Mouse (Mus musculus): ENCODE measurements at regions not wholly inside any gene's neighbourhood (a gene's known extent, or its start where the extent isn't known, plus 50 kb on each side); places are given as distances from the start of the nearest gene placed in this dataset.

DNA sequence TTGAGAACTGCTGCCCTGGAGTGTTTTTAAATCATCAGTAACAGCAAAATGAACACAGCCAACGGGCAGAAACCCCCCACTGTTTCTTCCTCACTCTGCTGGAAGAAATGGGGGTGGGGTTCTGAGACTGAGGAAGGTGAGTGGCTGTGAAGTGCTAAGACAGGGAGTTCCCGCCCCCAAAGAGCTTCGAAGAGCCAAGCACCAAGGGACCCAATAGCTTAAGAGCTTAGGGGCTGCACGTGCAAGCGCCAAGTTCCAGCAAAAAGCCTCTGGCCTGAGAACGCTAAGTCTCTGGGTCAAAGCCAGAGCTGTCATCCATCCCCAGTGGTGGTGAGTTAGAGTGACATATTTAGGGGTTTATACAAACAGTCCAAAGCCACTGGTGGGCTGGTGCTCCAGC lies 55.1 kb upstream of the Pcbd1 start:
- H3K4me3 ChIP-seq (ENCODE audit: insufficient read depth, low read length): no peak overlapping the region
- H3K4me1 ChIP-seq (ENCODE audit: control insufficient read depth, insufficient read depth, low read length): no peaks in the 10 kb centered on the region
- H3K27ac ChIP-seq (ENCODE audit: insufficient read depth, low read length): no peak overlapping the region
- no peak for TF ChIP-seq POLR2A (IDR thresholded peaks at IDR 0.05; ENCODE audit: low read depth, low read length)

DNA sequence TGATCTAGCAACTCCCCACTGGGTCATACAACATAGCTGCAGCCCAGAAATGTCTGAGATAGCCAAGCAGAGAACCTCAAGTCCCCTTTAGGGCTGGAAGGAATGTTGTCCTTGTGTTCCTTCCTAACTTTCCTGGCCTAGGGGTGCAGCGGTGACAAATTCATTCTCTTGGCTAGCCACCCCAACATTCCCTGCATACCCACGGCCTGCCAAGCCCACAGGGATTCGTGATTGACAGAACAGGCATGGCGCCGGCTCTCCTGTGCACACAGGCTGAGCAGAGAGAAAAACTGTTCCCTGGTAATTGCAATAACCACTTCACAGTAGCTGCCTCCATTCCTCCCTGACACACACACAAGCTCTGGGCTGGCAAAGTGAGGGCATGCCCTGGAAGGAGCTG lies 60.5 kb upstream of the Pcbd1 start:
- Histone ChIP-seq H3K4me1 (ENCODE audit: control insufficient read depth, insufficient read depth, low read length) (no peaks in the 10 kb centered on the region), H3K27ac (ENCODE audit: insufficient read depth, low read length) (no peak overlapping the region), H3K4me3 (ENCODE audit: insufficient read depth, low read length) (no peak overlapping the region)
- TF ChIP-seq POLR2A (IDR thresholded peaks at IDR 0.05; ENCODE audit: low read depth, low read length) (no peak), CTCF (IDR thresholded peaks at IDR 0.05; ENCODE audit: borderline replicate concordance, insufficient read depth, low read length) (no peak)

DNA sequence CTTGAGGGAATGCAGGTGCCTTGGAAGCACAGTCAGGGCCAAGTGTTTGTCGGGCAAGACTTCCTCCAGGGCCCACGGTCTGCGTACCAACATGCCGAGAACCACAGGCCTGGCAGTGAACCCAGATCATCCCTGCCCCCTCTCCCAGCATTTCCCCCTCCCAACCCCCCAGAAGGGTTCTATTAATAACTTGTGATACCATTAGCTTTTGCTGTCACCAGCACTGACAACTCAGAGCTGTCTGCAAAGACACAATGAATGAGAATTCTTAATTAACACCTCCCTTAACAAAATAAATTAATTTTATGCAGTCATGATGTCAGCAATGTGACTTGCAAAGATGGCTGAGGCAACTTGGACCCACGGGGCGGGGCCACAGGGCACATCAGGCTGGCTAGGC lies 61.9 kb upstream of the Pcbd1 start:
- no peak overlapping the region for H3K27ac ChIP-seq (ENCODE audit: insufficient read depth, low read length)
- no peak for TF ChIP-seq CTCF (IDR thresholded peaks at IDR 0.05; ENCODE audit: borderline replicate concordance, insufficient read depth, low read length)
- TF ChIP-seq POLR2A (IDR thresholded peaks at IDR 0.05; ENCODE audit: low read depth, low read length): no peak
- no peak overlapping the region for H3K4me3 ChIP-seq (ENCODE audit: insufficient read depth, low read length)
- H3K4me1 ChIP-seq (ENCODE audit: control insufficient read depth, insufficient read depth, low read length): no peaks in the 10 kb centered on the region

DNA sequence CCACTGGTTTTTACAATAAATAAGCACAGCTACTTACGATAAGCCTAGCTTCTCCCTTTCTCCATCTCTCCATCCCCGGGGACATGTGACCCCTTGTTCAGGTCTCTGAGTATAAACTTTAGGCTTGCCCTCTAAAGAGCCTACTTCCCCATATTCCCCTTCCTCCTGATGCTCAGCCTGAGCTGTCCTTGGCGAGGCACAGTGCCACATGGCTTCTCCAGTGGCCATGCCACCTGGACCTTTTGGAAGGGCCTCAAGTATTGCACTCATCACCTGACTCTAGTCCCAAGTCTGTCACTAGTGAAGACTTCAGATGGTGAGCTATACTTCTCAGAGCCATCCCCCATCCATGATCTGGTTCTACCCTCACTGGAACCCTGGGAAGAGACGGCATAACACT lies 64.1 kb upstream of the Pcbd1 start:
- no peak overlapping the region for H3K4me3 ChIP-seq (ENCODE audit: insufficient read depth, low read length)
- no peak overlapping the region for H3K27ac ChIP-seq (ENCODE audit: insufficient read depth, low read length)
- TF ChIP-seq POLR2A (IDR thresholded peaks at IDR 0.05; ENCODE audit: low read depth, low read length) (no peak), CTCF (IDR thresholded peaks at IDR 0.05; ENCODE audit: borderline replicate concordance, insufficient read depth, low read length) (no peak)
- H3K4me1 ChIP-seq (ENCODE audit: control insufficient read depth, insufficient read depth, low read length): no peaks in the 10 kb centered on the region

DNA sequence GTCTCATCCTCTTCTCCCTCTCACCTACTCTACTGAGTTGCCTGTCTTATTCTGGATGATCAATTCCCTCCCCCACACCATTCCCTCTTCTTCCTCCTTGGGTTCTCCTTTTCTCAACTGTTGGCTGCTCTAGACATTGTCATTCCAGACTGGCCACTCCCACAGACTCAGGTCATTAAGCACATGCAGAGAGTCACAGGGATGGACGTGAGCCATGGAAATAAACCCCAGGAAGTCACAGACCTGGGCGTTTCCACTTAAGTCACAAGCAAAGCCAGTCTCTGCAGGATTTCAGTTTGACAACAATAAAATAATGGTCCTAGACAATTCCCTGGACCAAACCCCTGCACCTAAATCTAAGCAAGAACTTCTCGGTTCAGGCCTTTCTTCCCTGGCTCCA lies 65.0 kb upstream of the Pcbd1 start:
- Histone ChIP-seq H3K4me3 (ENCODE audit: insufficient read depth, low read length) (no peak overlapping the region), H3K4me1 (ENCODE audit: control insufficient read depth, insufficient read depth, low read length) (no peaks in the 10 kb centered on the region), H3K27ac (ENCODE audit: insufficient read depth, low read length) (no peak overlapping the region)
- TF ChIP-seq POLR2A (IDR thresholded peaks at IDR 0.05; ENCODE audit: low read depth, low read length) (no peak), CTCF (IDR thresholded peaks at IDR 0.05; ENCODE audit: borderline replicate concordance, insufficient read depth, low read length) (no peak)

DNA sequence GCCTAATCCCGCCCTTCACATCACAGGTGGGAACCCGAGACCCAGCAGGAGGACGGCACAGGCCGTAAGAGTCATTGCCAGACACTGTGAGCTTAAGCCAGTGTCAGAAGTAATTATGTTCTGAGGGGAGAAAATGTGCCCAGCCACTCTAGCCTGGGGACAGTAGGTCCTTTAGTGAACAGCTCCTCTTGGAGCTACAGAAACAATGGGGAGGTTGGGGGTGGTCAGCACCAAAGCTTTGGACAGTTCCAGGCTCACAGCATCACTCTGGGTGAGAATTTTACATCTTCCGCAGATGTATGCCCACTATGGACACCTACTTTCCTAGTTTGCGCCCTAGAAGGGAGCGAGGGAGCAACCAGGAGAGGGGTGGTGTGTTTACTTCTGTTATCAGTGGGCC lies 65.7 kb upstream of the Pcbd1 start:
- Histone ChIP-seq H3K27ac (ENCODE audit: insufficient read depth, low read length) (no peak overlapping the region), H3K4me1 (ENCODE audit: control insufficient read depth, insufficient read depth, low read length) (no peaks in the 10 kb centered on the region), H3K4me3 (ENCODE audit: insufficient read depth, low read length) (no peak overlapping the region)
- TF ChIP-seq CTCF (IDR thresholded peaks at IDR 0.05; ENCODE audit: borderline replicate concordance, insufficient read depth, low read length) (no peak), POLR2A (IDR thresholded peaks at IDR 0.05; ENCODE audit: low read depth, low read length) (no peak)

DNA sequence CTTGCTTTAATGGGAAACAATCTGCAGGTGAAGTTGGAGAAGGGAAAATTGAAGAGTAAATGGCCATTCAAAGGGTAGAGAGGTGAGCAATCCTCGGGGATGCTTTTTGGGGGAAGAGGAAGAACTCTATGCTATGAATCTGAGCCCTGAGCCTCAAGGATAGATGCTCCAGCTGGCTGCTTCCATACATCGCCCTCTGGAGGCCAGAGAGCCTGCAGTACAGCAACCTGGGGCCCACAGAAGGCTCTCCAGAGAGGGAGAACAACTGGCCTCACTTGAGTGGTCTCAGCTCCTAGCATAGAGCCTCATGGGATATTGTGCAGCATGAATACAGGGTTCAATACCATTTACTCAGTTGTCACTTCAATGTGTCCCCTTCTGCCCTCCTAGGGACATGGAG lies 69.6 kb upstream of the Pcbd1 start:
- H3K4me1 ChIP-seq (ENCODE audit: control insufficient read depth, insufficient read depth, low read length): no peaks in the 10 kb centered on the region
- TF ChIP-seq POLR2A (IDR thresholded peaks at IDR 0.05; ENCODE audit: low read depth, low read length) (no peak), CTCF (IDR thresholded peaks at IDR 0.05; ENCODE audit: borderline replicate concordance, insufficient read depth, low read length) (no peak)
- no peak overlapping the region for H3K27ac ChIP-seq (ENCODE audit: insufficient read depth, low read length)
- no peak overlapping the region for H3K4me3 ChIP-seq (ENCODE audit: insufficient read depth, low read length)

DNA sequence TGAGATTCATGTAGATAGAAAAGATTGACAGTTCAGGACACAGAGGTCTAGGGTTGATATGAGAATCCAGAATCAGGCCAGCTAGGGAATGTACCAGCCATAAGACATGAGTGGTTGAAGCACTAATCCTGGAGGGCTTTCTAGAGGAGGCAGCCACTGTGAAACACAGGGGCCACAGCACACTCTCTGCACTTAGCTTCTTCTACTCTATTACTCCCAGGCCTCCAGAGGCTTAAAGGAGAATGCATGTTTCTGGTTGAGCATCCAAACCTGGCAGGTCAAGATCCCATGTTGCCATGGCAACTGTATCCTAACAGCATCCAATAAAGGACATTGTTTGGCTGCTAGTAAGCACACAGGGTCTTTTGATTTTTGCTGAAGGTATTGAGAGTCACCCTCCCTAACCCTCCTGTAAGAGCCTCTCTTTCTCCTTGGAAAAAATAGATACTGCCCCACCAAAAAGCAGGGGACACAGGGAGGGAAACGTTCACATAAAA lies 76.9 kb upstream of the Pcbd1 start:
- no peak for TF ChIP-seq POLR2A (IDR thresholded peaks at IDR 0.05; ENCODE audit: low read depth, low read length)
- TF ChIP-seq CTCF (IDR thresholded peaks at IDR 0.05; ENCODE audit: borderline replicate concordance, insufficient read depth, low read length): no peak
- no peak overlapping the region for H3K27ac ChIP-seq (ENCODE audit: insufficient read depth, low read length)
- H3K4me3 ChIP-seq (ENCODE audit: insufficient read depth, low read length): no peak overlapping the region
- no peaks in the 10 kb centered on the region for H3K4me1 ChIP-seq (ENCODE audit: control insufficient read depth, insufficient read depth, low read length)

DNA sequence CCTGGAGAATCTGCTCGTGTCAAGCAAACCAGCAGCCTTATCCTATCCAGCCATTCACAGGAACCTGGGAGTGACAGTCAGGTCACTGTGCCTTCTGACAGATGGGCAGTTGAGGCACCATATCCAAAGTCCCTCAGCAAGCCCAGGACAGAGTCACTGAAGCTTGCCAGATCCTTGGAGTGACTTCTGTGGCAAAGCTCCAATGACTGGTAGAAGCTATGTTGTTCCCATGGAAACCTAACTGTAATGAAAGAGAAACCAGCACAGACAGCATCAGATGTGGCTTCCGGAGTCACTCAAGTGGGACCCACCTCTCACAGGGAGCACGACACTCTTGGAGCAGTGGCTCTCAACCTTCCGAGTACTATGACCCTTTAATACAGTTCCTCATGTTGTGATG lies 78.4 kb upstream of the Pcbd1 start:
- no peak for TF ChIP-seq POLR2A (IDR thresholded peaks at IDR 0.05; ENCODE audit: low read depth, low read length)
- no peak for TF ChIP-seq CTCF (IDR thresholded peaks at IDR 0.05; ENCODE audit: borderline replicate concordance, insufficient read depth, low read length)
- H3K4me1 ChIP-seq (ENCODE audit: control insufficient read depth, insufficient read depth, low read length): no peaks in the 10 kb centered on the region
- H3K27ac ChIP-seq (ENCODE audit: insufficient read depth, low read length): no peak overlapping the region
- no peak overlapping the region for H3K4me3 ChIP-seq (ENCODE audit: insufficient read depth, low read length)

DNA sequence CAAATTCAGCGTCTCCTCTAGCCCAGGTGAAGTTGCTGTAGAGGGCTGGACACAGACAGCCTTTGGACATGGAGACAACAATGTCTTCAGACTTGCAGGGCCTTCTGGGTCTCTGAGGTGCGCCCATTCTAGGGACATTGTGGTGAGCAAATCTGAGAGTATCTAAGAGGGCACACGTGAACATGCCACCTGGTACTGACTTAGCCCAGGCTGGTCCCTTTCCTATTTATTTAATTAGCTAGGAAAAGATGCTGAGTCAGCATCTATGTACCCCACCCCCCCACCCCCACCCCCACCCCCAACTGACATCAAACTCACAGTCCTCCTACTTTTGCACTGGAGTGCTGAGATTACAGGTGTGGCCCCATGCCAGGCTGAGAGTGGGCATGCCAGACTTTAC lies 81.7 kb upstream of the Pcbd1 start:
- Histone ChIP-seq H3K4me3 (ENCODE audit: insufficient read depth, low read length) (no peak overlapping the region), H3K4me1 (ENCODE audit: control insufficient read depth, insufficient read depth, low read length) (no peaks in the 10 kb centered on the region), H3K27ac (ENCODE audit: insufficient read depth, low read length) (no peak overlapping the region)
- no peak for TF ChIP-seq POLR2A (IDR thresholded peaks at IDR 0.05; ENCODE audit: low read depth, low read length)
- no peak for TF ChIP-seq CTCF (IDR thresholded peaks at IDR 0.05; ENCODE audit: borderline replicate concordance, insufficient read depth, low read length)

DNA sequence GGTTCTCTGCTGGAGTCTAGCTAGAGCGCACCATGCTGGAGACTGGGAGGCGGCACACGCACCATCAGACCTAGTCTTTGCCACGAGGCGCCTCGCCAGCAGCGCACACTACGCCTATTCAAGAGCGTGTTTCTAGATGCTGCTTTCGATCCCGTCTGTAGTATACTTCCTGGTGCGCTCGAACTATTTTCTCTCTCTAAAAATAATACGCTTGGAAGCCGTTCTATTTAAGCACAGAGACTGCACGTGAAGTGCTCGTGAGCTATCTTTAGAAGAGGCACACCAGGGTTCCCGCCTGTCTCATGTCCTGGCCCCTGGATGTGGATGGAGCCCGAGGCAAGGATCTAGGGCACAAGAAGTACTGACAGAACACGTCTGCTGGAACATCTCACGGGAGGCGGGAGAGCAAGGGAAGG lies 87.4 kb upstream of the Pcbd1 start:
- TF ChIP-seq POLR2A (IDR thresholded peaks at IDR 0.05; ENCODE audit: low read depth, low read length): no peak
- no peak for TF ChIP-seq CTCF (IDR thresholded peaks at IDR 0.05; ENCODE audit: borderline replicate concordance, insufficient read depth, low read length)
- Histone ChIP-seq H3K4me3 (ENCODE audit: insufficient read depth, low read length) (no peak overlapping the region), H3K27ac (ENCODE audit: insufficient read depth, low read length) (no peak overlapping the region), H3K4me1 (ENCODE audit: control insufficient read depth, insufficient read depth, low read length) (no peaks in the 10 kb centered on the region)
